Mouse (Mus musculus): ENCODE data around the gene Ndst4. TPM values are rescaled to one million over a fixed set of nuclear protein-coding genes. Genes with fewer than 3 reads are reported as not detected.

Ndst4 gene
- polyA plus RNA-seq, 1 experiment from 2014 or later: 0.44 TPM

DNA sequence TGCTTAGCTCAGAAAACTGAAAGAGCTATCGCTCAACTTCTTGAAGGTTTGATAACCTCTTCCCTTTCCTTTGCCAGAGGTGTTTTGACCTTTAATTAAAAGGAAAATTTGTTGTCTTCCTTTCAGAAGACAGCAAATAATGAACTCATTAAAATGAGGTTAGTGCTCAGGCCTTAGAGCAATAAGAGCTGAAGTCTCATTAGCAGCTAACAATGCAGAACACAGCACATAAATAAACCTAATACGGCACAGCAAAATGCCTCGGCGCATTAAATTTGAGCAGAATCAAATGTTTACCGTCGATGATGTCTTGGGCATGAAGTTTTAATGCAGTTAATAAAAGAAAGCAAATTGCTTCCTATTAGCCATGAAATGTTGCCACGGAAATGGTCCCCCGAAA is 129.5 kb downstream of the Ndst4 start:
- ATAC-seq: no peak

GRCm38 (mm10) chr3:125570602-125571001 is 166.7 kb downstream of the Ndst4 start:
- H3K4me1 ChIP-seq (replicated peaks; ENCODE audit: control insufficient read depth, insufficient read depth, low read length): no peaks in the 10 kb centered on the region
- no peak for ATAC-seq
- H3K9me3 ChIP-seq (ENCODE audit: control insufficient read depth): no peaks in the 10 kb centered on the region
- 77% methylated on average over 2 of the region's 2 CpGs for WGBS
- no peak overlapping the region for H3K4me2 ChIP-seq (replicated peaks; ENCODE audit: low read depth)
- no peak for TF ChIP-seq CTCF (IDR thresholded peaks at IDR 0.05; ENCODE audit: low read depth)
- no peak overlapping the region for H3K4me3 ChIP-seq (ENCODE audit: low read depth, low read length)
- H3K27me3 ChIP-seq (replicated peaks; ENCODE audit: control insufficient read depth, insufficient read depth, low read length): no peaks in the 10 kb centered on the region
- H3K36me3 ChIP-seq (ENCODE audit: control insufficient read depth, insufficient read depth): no peaks in the 10 kb centered on the region
- H3K27ac ChIP-seq (ENCODE audit: low read depth, low read length): no peak overlapping the region
- no peak overlapping the region for H3K9ac ChIP-seq (ENCODE audit: low read depth, low read length)

More for the DNA sequence above, 129.5 kb downstream of the Ndst4 start:
- Histone ChIP-seq H3K9me3 (ENCODE audit: control insufficient read depth) (no peaks in the 10 kb centered on the region), H3K4me2 (replicated peaks; ENCODE audit: low read depth) (no peak overlapping the region), H3K4me1 (replicated peaks; ENCODE audit: control insufficient read depth, insufficient read depth, low read length) (no peaks in the 10 kb centered on the region), H3K36me3 (ENCODE audit: control insufficient read depth, insufficient read depth) (no peaks in the 10 kb centered on the region), H3K27me3 (replicated peaks; ENCODE audit: control insufficient read depth, insufficient read depth, low read length) (no peaks in the 10 kb centered on the region), H3K27ac (ENCODE audit: low read depth, low read length) (no peak overlapping the region), H3K4me3 (ENCODE audit: low read depth, low read length) (no peak overlapping the region), H3K9ac (ENCODE audit: low read depth, low read length) (no peak overlapping the region)
- WGBS: 89% methylated on average over 8 of the region's 8 CpGs
- no peak for TF ChIP-seq CTCF (IDR thresholded peaks at IDR 0.05; ENCODE audit: low read depth)

- no peaks in the 10 kb centered on the region for H3K27me3 ChIP-seq (replicated peaks; ENCODE audit: control insufficient read depth, insufficient read depth, low read length)
- no peak for ATAC-seq
- no peak overlapping the region for H3K27ac ChIP-seq (ENCODE audit: low read depth, low read length)
- no peaks in the 10 kb centered on the region for H3K9me3 ChIP-seq (ENCODE audit: control insufficient read depth)
- H3K36me3 ChIP-seq (ENCODE audit: control insufficient read depth, insufficient read depth): no peaks in the 10 kb centered on the region
- WGBS: 80% methylated on average over 2 of the region's 2 CpGs
- no peak for TF ChIP-seq CTCF (IDR thresholded peaks at IDR 0.05; ENCODE audit: low read depth)
- H3K4me3 ChIP-seq (ENCODE audit: low read depth, low read length): no peak overlapping the region
- no peak overlapping the region for H3K9ac ChIP-seq (ENCODE audit: low read depth, low read length)
- no peaks in the 10 kb centered on the region for H3K4me1 ChIP-seq (replicated peaks; ENCODE audit: control insufficient read depth, insufficient read depth, low read length)
- H3K4me2 ChIP-seq (replicated peaks; ENCODE audit: low read depth): no peak overlapping the region
These were observed 228.4 kb downstream of the Ndst4 start for GRCm38 (mm10) chr3:125632233-125632632.

- Histone ChIP-seq H3K4me1 (replicated peaks; ENCODE audit: control insufficient read depth, insufficient read depth, low read length) (no peaks in the 10 kb centered on the region), H3K36me3 (ENCODE audit: control insufficient read depth, insufficient read depth) (no peaks in the 10 kb centered on the region), H3K4me2 (replicated peaks; ENCODE audit: low read depth) (no peak overlapping the region), H3K9me3 (ENCODE audit: control insufficient read depth) (no peaks in the 10 kb centered on the region), H3K9ac (ENCODE audit: low read depth, low read length) (no peak overlapping the region), H3K4me3 (ENCODE audit: low read depth, low read length) (no peak overlapping the region), H3K27me3 (replicated peaks; ENCODE audit: control insufficient read depth, insufficient read depth, low read length) (no peaks in the 10 kb centered on the region), H3K27ac (ENCODE audit: low read depth, low read length) (no peak overlapping the region)
- ATAC-seq: no peak
- no peak for TF ChIP-seq CTCF (IDR thresholded peaks at IDR 0.05; ENCODE audit: low read depth)
- WGBS: 44% methylated on average over 3 of the region's 3 CpGs
These were observed 251.2 kb downstream of the Ndst4 start for GRCm38 (mm10) chr3:125655009-125655635.

DNA sequence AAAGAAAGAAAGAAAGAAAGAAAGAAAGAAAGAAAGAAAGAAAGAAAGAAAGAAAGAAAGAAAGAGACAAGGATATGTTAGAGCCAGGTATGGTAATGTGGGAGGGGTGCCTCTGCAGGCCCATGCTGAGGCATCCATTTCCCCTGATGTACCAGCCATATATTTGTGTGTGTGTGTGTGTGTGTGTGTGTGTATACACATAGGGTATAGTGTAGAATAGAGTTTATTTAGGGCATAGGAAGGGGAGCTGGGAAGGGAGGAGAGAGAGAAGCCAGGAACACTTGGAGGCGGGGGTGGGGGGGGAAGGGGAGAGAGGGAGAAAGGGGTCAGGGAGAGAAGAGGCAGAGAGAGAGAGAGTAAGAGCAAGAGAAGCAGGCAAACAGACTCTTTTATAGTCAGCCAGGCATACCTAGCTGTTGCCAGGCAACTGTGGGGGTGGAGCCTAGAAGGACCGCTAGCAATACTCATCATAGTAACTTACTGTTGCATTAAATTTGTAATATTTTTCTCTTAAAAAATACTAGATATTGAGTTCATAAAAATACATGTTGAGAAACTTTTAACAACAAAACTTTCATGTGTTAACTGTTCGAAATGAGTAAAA is 256.3 kb downstream of the Ndst4 start:
- 58% methylated on average over 3 of the region's 3 CpGs for WGBS
- no peak for ATAC-seq
- TF ChIP-seq CTCF (IDR thresholded peaks at IDR 0.05; ENCODE audit: low read depth): no peak

GRCm38 (mm10) chr3:125660884-125661532 is 257.1 kb downstream of the Ndst4 start:
- Histone ChIP-seq H3K4me1 (replicated peaks; ENCODE audit: control insufficient read depth, insufficient read depth, low read length) (no peaks in the 10 kb centered on the region), H3K4me2 (replicated peaks; ENCODE audit: low read depth) (no peak overlapping the region), H3K9me3 (ENCODE audit: control insufficient read depth) (no peaks in the 10 kb centered on the region), H3K4me3 (ENCODE audit: low read depth, low read length) (no peak overlapping the region), H3K27ac (ENCODE audit: low read depth, low read length) (no peak overlapping the region), H3K9ac (ENCODE audit: low read depth, low read length) (no peak overlapping the region), H3K36me3 (ENCODE audit: control insufficient read depth, insufficient read depth) (no peaks in the 10 kb centered on the region), H3K27me3 (replicated peaks; ENCODE audit: control insufficient read depth, insufficient read depth, low read length) (no peaks in the 10 kb centered on the region)
- no peak for TF ChIP-seq CTCF (IDR thresholded peaks at IDR 0.05; ENCODE audit: low read depth)
- 33% methylated on average over 2 of the region's 2 CpGs for WGBS
- peak; percentile 77 for ATAC-seq

More for the DNA sequence above, 256.3 kb downstream of the Ndst4 start:
- H3K4me3 ChIP-seq (ENCODE audit: low read depth, low read length): no peak overlapping the region
- no peak overlapping the region for H3K4me2 ChIP-seq (replicated peaks; ENCODE audit: low read depth)
- H3K27me3 ChIP-seq (replicated peaks; ENCODE audit: control insufficient read depth, insufficient read depth, low read length): no peaks in the 10 kb centered on the region
- no peak overlapping the region for H3K27ac ChIP-seq (ENCODE audit: low read depth, low read length)
- no peaks in the 10 kb centered on the region for H3K36me3 ChIP-seq (ENCODE audit: control insufficient read depth, insufficient read depth)
- no peaks in the 10 kb centered on the region for H3K4me1 ChIP-seq (replicated peaks; ENCODE audit: control insufficient read depth, insufficient read depth, low read length)
- no peak overlapping the region for H3K9ac ChIP-seq (ENCODE audit: low read depth, low read length)
- no peaks in the 10 kb centered on the region for H3K9me3 ChIP-seq (ENCODE audit: control insufficient read depth)
